Mouse (Mus musculus) layer of hippocampus, adult 9-10 months (tissue): ENCODE measurements around the gene Ak9.

Experiments used
- DNase-seq: peaks from one replicate; pipeline ENCODE4 v3.0.0; 2022; ENCODE audit warnings: low spot score

Ak9 gene

GRCm38 (mm10) chr10:41303639-41304444 is at the start of gene Ak9:
Gene Ak9, plus strand, starts transcription at chr10:41303980.
- DNase-seq = peak; percentile 72

- DNase-seq = no peak
These were observed 43.4 kb upstream of the Ak9 start for GRCm38 (mm10) chr10:41260243-41261006.

GRCm38 (mm10) chr10:41261218-41261617 is 42.6 kb upstream of the Ak9 start:
- no peak for DNase-seq

GRCm38 (mm10) chr10:41261889-41262288 is 41.9 kb upstream of the Ak9 start:
- no peak for DNase-seq

- DNase-seq = no peak
These were observed 31.9 kb upstream of the Ak9 start for GRCm38 (mm10) chr10:41271860-41272259.

GRCm38 (mm10) chr10:41274871-41275270 is 28.9 kb upstream of the Ak9 start:
- DNase-seq = no peak

- no peak for DNase-seq
These were observed 25.0 kb upstream of the Ak9 start for GRCm38 (mm10) chr10:41278808-41279207.

- no peak for DNase-seq
These were observed 23.6 kb upstream of the Ak9 start for GRCm38 (mm10) chr10:41280177-41280576.

GRCm38 (mm10) chr10:41280796-41281195 is 23.0 kb upstream of the Ak9 start:
- DNase-seq = no peak

- DNase-seq = no peak
These were observed 21.7 kb upstream of the Ak9 start for GRCm38 (mm10) chr10:41282086-41282485.

- DNase-seq = no peak
These were observed 16.2 kb upstream of the Ak9 start for GRCm38 (mm10) chr10:41287618-41288017.

- no peak for DNase-seq
These were observed 15.7 kb upstream of the Ak9 start for GRCm38 (mm10) chr10:41288074-41288473.

- peak; percentile 87 for DNase-seq
These were observed 14.9 kb upstream of the Ak9 start for GRCm38 (mm10) chr10:41288771-41289415.

GRCm38 (mm10) chr10:41291021-41291420 is 12.8 kb upstream of the Ak9 start:
- no peak for DNase-seq

GRCm38 (mm10) chr10:41293019-41293418 is 10.8 kb upstream of the Ak9 start:
- DNase-seq = no peak

- no peak for DNase-seq
These were observed 9.0 kb upstream of the Ak9 start for GRCm38 (mm10) chr10:41294734-41295133.

- DNase-seq = no peak
These were observed 8.6 kb upstream of the Ak9 start for GRCm38 (mm10) chr10:41295145-41295544.

- no peak for DNase-seq
These were observed 3.6 kb upstream of the Ak9 start for GRCm38 (mm10) chr10:41300161-41300560.

GRCm38 (mm10) chr10:41302689-41303431 is 920 bp upstream of the Ak9 start, which contains the start of gene Fig4:
Gene Fig4, minus strand, starts transcription at chr10:41303260.
- DNase-seq = peak; percentile 65

- DNase-seq = no peak
These were observed 1.2 kb downstream of the Ak9 start for GRCm38 (mm10) chr10:41304961-41305455.

GRCm38 (mm10) chr10:41308205-41308604 is 4.4 kb downstream of the Ak9 start:
- DNase-seq = no peak

GRCm38 (mm10) chr10:41315866-41316265 is 12.1 kb downstream of the Ak9 start:
- peak; percentile 29 for DNase-seq
